Mouse (Mus musculus) gastrocnemius, adult 2 months (tissue): Measurements from ENCODE around the gene Ran. TPM values are rescaled to one million over a fixed set of nuclear protein-coding genes. Genes with fewer than 3 reads are reported as not detected.

Source experiments
- DNase-seq: peaks from one replicate; pipeline ENCODE4 v3.0.0; 2022
- H3K27ac ChIP-seq: fragments of 200-600 bp; 2 replicates; pipeline ENCODE4 v1.8.1; 2022; ENCODE audit warnings: mild to moderate bottlenecking
- H3K4me3 ChIP-seq: fragments of 200-600 bp; 2 replicates; pipeline ENCODE4 v1.8.1; 2022; ENCODE audit warnings: mild to moderate bottlenecking, moderate library complexity
- CTCF ChIP-seq: fragments of 200-600 bp; IDR thresholded peaks from 2 replicates; pipeline ENCODE4 v1.8.1; 2022; ENCODE audit warnings: antibody characterized with exemption, mild to moderate bottlenecking, moderate library complexity
- intact Hi-C: fragments of 180-260 bp; cut with DNase I; formaldehyde crosslinking; loops from one replicate; pipeline ENCODE4 v1.15.1; 2025
- total RNA-seq, 2 experiments: library from RNA; stranded (reverse); gene quantifications; 2 replicates each; pipeline ENCODE4 v1.2.3; 2021

The Ran gene
- total RNA-seq, 2 experiments from 2014 or later, result 78.9 to 94.0 TPM

DNA sequence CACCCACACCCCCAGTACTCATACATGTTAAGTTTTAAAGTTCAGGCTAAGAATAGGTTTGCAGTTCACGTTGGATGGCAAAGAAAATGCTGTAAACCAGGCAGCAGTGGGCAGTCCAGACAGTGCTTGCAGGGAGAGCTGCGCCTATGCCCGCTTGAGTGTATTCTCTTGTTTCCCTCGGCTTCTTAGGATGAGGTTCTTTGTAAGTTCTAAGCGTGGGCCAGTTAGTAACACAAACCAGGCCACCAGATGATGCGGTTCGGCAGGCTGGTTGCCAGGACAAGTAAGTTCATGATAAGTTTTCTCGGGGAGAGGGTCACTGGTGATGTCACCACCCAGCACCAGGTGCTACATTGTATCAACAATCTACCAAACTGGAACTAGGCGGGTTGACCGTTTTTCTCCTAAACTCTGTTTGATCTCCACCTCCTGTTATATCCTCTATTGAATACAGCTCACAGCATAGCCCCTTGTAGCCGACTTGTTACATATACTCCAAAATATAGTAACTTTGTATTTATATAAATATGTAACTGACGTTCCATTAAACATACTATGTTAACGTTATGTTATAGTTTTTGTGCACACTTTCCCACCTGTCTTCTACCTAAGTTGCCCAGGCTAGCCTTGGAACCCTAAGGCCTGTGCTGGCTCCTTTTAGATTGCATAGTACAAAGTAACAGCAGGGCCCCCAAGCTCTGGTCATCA, 933 bp upstream of the Ran start:
- intact Hi-C loops, result loop anchor here (10.0 kb wide), 1 partner anchor 1404 kb away; no protein-coding TSS in a partner anchor
- DNase-seq, result no peak
- peak overlapping the region; percentile 88 for H3K27ac ChIP-seq
- no peak for TF ChIP-seq CTCF
- peak overlapping the region; percentile 89 for H3K4me3 ChIP-seq

GRCm38 (mm10) chr5:129020300-129020668, 415 bp downstream of the Ran start:
- TF ChIP-seq CTCF, result peak; percentile 8; the same call in 1 of the 2 replicates
- peak overlapping the region; percentile 89 for H3K4me3 ChIP-seq
- intact Hi-C loops, result no loop called here
- no peak for DNase-seq
- peak overlapping the region; percentile 96 for H3K27ac ChIP-seq

DNA sequence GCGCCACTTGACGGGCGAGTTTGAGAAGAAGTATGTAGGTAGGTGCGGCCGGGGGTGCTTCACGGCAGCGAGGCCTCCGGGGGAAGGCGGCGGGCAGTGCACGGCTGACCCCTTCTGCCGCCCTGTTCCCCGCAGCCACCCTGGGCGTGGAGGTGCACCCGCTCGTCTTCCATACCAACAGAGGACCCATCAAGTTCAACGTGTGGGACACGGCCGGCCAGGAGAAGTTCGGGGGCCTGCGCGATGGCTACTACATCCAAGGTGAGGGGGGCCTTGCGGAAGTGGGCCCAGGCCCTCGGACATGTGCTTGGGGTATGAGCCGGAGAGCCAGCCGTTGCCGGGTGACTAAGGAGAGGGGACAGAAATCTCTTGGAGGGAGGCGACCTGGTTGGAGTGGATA, 862 bp downstream of the Ran start:
- intact Hi-C loops, result no loop called here
- Histone ChIP-seq H3K27ac (peak overlapping the region; percentile 96), H3K4me3 (peak overlapping the region; percentile 89)
- DNase-seq, result no peak
- no peak for TF ChIP-seq CTCF

DNA sequence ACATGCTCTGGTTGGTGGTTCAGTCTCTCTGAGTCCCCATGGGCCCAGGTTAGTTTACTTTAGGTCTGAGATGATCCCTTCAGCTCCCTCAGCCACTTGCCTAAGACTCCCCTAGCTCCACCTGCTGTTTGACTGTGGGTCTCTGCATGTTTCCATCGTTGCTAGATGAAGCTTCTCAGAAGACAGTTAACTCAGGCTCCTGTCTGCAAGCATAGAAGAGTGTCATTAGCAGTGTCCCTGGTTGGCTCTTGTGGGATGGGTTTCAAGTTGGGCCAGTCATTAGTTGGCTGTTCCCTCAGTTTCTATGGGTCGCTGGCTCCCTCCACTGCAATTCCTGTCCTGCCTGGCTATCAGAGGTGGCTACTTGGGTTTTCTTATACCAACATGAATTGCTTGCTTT, 5.2 kb downstream of the Ran start:
- DNase-seq, result no peak
- no peak overlapping the region for H3K4me3 ChIP-seq
- intact Hi-C loops, result no loop called here
- H3K27ac ChIP-seq, result no peak overlapping the region
- no peak for TF ChIP-seq CTCF

DNA sequence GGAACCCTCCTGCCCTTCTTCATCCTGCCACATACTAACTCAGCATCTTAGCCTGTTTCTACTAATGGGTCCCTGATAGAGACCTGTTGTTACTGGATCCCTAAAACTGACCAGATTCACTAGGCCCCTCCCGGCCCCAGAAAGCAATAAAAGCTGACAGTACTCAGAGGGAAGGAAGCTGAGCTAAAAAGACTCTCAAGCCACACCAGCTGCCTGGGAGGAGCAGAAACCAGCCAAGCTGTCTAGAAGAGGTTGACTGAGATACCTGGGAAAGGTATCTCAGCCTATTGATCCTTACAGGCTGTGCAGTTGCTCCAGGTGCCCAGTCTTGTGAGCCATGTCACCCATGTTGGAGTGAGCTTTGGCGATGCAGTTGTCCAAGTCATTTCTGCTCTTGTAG, 5.9 kb downstream of the Ran start:
- Histone ChIP-seq H3K27ac (no peak overlapping the region), H3K4me3 (no peak overlapping the region)
- no peak for DNase-seq
- intact Hi-C loops, result no loop called here
- TF ChIP-seq CTCF, result no peak

DNA sequence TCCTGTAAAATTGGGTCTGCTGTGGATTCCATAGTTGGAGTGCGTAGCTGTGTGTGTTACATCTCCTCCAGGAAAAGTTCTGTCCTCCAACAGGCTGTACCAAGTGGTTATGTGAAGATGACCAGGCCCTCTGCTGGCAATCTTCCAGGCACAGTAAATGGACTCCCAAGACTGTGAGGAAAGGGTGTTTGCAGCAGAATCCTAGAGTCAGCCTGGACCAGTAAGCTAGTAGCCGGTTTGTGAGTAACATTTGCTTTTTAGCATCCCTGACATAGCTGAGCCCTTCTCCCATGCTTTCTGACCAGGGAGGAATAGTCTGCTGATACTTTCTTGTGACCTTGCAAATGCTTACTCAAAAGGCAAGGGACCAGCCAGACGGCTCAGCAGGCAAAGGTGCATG, 6.3 kb downstream of the Ran start:
- intact Hi-C loops, result no loop called here
- Histone ChIP-seq H3K4me3 (no peak overlapping the region), H3K27ac (no peak overlapping the region)
- no peak for DNase-seq
- TF ChIP-seq CTCF, result no peak

DNA sequence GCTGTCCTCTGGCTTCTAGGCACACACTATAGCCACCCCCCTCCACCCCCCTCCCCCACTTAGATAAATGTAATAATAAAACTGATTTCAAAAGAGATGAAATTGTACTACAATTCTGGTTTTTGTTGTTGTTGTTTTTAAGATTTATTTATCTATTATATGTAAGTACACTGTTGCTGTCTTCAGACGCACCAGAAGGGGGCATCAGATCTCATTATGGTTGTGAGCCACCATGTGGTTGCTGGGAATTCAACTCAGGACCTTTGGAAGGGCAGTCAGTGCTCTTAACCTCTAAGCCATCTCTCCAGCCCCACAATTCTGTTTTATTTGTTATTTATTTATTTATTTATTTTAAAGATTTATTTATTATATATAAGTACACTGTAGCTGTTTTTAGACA, 6.8 kb downstream of the Ran start:
- intact Hi-C loops, result no loop called here
- TF ChIP-seq CTCF, result no peak
- no peak for DNase-seq
- Histone ChIP-seq H3K27ac (no peak overlapping the region), H3K4me3 (no peak overlapping the region)

DNA sequence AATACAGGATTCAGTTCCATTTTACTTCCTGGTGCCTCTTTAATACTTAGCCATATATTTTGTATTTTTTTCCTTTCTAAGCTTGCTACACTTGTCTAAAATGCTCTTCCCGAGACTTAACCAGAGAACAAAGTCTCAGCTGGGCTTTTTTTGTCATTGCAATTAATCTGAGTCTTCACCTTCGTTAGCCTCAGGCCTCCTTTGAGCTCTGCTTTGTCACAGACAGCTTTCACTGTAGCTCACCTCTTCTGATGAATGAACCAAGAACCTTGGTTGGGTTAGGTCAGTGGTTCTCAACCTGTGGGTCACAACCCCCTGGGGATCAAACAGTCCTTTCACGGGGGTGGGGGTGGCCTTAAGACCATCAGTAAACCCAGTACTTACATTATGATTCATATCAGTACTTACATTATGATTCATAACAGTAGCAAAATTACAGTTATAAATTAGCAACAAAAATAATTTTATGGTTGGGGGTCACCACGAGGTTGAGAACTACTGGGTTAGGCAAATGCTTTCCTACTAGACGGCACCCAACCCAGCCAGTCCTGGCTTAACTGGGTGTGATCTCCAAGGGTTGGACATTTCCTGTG, 9.4 kb downstream of the Ran start:
- Histone ChIP-seq H3K4me3 (no peak overlapping the region), H3K27ac (no peak overlapping the region)
- intact Hi-C loops, result no loop called here
- no peak for DNase-seq
- TF ChIP-seq CTCF, result no peak

DNA sequence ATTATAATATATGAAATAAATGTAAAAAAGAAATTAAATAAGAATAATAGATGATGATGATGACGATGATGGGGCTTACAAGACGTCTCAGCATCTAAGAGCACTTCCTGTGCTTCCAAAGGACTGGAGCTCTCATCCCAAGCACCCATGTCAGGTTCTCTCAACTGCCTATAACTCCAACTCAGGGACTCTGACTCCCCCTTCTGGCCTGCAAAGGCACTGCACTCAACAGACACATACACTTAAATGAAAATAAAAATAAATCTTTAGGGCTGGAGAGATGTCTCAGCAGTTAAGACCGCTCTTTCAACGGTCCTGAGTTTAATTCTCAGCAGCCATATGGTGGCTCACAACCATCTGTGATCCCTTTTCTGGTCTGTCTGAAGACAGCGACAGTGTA, 16.8 kb downstream of the Ran start:
- intact Hi-C loops, result no loop called here
- TF ChIP-seq CTCF, result peak; percentile 4; the same call in 1 of the 2 replicates
- no peak overlapping the region for H3K4me3 ChIP-seq
- H3K27ac ChIP-seq, result no peak overlapping the region
- no peak for DNase-seq

GRCm38 (mm10) chr5:129037739-129038138, 17.9 kb downstream of the Ran start:
- H3K27ac ChIP-seq, result no peak overlapping the region
- H3K4me3 ChIP-seq, result no peak overlapping the region
- intact Hi-C loops, result no loop called here
- no peak for DNase-seq
- TF ChIP-seq CTCF, result no peak

GRCm38 (mm10) chr5:129045641-129046580, 26.0 kb downstream of the Ran start:
- intact Hi-C loops, result no loop called here
- TF ChIP-seq CTCF, result no peak
- H3K4me3 ChIP-seq, result no peak overlapping the region
- DNase-seq, result no peak
- H3K27ac ChIP-seq, result no peak overlapping the region

DNA sequence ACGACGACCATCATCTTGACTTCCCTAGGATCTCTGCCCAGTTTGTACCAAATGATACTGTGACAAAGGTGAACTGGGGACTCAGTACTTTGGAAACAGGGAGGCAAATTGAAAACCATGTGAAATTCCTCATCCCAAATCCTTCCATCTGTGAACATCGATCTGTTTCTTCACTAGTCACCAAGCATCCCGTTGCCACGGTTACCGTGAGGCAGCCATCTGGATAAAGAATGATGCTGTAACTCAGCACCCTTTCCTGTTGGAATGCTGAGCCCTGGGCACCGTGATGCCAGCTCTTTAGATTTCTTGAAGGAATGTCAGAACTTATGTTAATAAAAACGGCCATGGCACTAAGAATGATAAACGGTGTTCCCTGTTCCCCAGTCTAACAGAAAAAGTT, 29.5 kb downstream of the Ran start:
- intact Hi-C loops, result no loop called here
- H3K4me3 ChIP-seq, result no peak overlapping the region
- no peak overlapping the region for H3K27ac ChIP-seq
- no peak for DNase-seq
- no peak for TF ChIP-seq CTCF

GRCm38 (mm10) chr5:129051910-129052309, 32.0 kb downstream of the Ran start:
- no peak for TF ChIP-seq CTCF
- no peak overlapping the region for H3K4me3 ChIP-seq
- intact Hi-C loops, result no loop called here
- no peak for DNase-seq
- H3K27ac ChIP-seq, result no peak overlapping the region
